Mouse (Mus musculus) left cerebral cortex, postnatal 14 days (tissue): ENCODE measurements around the gene Dpep3. TPM values are rescaled to one million over a fixed set of nuclear protein-coding genes. Genes with fewer than 3 reads are reported as not detected.
"Not testable (repeated sequence)": the region's sequence is repeated elsewhere in the genome, so short reads cannot be mapped to it uniquely, and the experiment has no call there.

Source experiments
- DNase-seq, 2 experiments: peaks; one replicate each; pipeline ENCODE4 v3.0.0; 2021 to 2022; ENCODE audit warnings: low spot score in 2 of 2, mixed read lengths in 1 of 2
- intact Hi-C: fragments of 180-260 bp; cut with DNase I; formaldehyde crosslinking; loops from one replicate; pipeline ENCODE4 v1.15.1; 2025
- total RNA-seq, 2 experiments: library from RNA; stranded (reverse); gene quantifications; 2 replicates each; pipeline ENCODE4 v1.2.3; 2021

The Dpep3 gene
- total RNA-seq, 2 experiments from 2014 or later: not detected

DNA sequence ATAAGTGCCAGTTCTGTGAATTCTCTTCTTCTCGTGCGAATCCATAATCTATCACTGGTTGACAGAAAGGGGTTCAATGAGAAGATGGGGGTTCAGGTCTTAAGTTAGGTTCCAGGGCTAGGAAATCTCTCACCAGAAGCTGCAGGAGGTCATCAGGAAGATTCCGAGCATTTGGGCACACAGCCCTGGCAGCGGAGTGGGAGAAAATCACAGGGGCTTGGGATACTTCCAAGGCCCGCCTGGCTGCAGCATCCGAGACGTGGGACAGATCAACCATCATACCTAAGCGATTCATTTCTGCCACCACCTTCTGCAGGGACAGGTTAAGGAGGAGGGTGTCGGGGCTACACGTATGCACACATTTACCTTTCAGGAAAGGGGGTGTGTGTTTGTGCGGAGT is 9.3 kb upstream of the Dpep3 start:
- DNase-seq: no peak
- intact Hi-C loops: no loop called here

DNA sequence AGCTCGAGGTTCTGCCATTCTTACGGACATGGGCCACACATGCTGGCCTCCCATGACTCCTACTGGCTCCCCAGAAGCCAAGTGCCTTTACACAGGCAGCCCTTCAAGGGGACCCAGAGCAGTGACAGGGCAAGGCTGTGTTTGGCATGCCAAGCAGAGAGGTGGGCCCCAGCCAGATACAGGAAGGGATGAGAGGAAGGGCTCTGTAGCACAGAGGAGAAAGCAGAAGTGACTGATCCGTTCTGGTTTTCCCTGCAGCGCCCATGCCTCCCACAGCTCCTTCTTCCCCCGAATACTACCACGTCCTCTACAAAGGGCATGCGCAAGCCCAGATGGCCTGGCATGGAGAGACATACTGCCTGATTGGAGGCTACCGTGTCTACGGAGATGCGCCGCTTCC is 4.2 kb upstream of the Dpep3 start:
- intact Hi-C loops, DNase-seq: not testable (repeated sequence)

DNA sequence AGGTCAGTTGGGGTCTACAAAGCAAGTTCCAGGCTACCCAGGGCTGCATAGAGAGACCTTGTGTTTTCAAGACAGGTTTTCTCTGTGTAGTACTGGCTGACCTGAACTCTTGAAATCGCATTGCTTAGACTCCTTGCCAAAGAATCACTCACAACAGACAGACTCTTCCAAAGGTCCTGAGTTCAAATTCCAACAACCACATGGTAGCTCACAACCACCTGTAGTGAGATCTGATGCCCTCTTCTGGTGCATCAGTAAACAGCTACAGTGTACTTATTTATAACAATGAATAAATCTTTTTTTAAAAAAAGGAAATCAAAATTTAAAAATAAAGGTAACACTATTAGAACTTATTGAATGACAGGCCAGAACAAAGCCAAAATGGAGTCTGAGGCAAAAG is 1.9 kb upstream of the Dpep3 start:
- intact Hi-C loops: no loop called here

DNA sequence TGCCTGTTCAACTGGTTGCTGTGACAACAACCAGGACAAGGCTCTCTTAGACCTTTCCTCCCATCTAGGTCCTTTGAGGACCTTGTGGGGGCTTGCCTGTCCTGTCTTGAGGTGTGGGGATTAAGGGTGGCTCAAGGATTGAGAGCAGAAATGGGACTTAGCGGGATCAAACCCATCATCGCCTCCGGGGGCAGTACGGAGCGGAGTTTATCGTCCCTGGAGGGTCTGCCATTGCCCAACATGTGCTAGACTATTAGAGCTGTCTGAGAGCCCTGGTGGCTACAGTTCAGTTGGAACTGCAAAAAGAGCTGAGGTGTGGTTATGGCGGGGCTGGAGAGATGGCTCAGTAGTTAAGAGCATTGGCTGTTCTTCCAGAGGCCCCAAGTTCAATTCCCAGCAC is 3.9 kb downstream of the Dpep3 start:
- intact Hi-C loops: no loop called here
- no peak for DNase-seq

More for the DNA sequence above, 1.9 kb upstream of the Dpep3 start:
- no peak for DNase-seq

DNA sequence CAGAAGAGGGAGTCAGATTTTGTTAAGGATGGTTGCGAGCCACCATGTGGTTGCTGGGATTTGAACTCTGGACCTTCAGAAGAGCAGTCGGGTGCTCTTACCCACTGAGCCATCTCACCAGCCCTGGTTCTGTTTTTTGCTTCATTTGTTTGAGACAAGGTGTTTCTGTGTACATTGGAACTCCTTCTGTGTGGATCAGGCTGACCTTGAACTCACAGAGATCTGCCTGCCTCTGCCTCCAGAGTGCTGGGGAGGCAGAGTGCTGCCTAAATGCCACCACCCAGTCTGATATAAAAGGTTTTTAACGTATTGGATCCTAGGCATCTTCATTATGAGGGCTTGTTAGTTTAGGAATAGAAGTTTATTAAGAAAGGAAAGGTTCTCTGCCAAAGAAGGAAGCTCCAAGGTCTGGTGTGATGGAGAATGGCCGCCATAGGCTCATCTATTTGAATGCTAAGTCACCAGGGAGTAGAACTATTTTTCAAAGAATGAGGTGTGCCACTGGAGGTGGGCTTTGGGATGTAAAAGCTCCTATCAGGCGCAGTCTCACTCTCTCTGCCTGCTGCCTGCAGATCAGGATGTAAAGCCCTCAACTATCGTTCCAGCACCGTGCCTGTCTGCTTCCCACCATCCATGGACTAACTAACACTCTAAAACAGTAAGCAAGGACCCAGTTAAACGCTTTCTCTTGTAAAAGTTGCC is 8.1 kb downstream of the Dpep3 start:
- intact Hi-C loops: no loop called here
- DNase-seq: no peak

DNA sequence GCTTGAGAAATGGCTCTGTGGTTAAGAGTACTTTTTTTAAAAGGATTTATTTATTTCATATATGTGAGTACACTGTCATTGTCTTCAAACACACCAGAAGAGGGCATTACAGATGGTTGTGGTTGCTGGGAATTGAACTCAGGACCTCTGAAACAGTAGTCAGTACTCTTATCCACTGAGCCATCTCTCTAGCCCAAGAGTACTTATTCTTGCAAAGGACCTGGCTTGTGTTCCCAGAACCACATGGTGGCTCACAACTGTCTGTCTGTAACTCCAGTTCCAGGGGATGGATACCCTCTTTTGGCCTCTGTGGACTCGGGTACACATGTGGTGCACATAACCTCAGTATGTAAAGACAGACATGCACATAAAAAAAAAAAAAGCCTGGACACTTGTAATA is 9.9 kb downstream of the Dpep3 start:
- intact Hi-C loops: no loop called here
- DNase-seq: no peak

DNA sequence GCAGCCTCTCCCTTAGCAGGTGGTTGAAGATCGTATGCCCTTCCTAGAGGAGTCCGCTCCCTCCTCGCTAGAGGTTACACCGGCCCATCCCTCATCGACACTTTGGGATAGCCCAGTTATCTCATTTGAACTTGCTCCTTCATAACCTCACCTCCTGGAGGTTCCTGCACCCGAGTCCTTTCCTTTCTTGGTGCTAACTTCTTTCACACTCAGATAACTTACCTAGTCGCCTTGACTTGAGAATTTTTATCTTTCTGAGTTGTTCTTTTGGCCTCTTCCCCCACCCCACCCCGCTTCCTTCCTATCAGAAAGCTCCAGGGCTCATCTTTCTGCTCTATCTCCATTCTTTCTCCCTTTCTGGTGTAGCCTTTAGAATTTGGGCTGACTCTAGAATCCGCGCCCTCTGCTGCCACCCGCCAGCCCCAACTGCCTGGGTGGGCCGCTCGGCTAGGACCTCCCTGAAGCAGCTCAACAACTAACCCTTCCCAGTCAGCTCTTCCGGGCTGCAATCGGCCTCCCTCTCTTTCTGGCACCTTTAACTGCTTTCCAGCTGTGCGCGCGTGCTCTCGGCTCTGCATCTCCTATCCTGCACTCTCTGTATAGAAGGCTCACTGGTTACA is 12.4 kb downstream of the Dpep3 start:
- DNase-seq: no peak
- intact Hi-C loops: no loop called here

DNA sequence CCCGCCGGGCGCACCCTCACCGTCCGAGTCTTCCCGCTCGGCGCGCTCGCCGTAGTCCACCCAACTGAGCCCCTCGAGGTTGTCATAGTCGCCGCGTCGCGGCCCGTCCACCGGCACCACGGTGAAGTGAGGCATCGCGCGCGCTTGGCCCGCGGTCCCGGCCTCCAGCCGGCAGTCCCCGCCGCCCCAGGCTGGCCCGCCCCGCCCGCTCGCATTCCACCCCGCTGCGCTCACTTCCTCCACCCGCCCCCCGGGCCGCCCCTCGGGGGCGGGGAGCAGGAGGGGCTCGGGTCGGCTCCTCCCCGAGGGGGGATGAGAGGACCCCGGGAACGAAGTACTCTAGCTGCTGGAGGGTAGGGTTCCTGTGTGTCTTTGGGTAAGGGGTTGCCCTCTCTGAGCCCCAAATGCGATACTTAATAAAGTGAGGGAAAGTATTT is 13.3 kb downstream of the Dpep3 start, which contains the start of gene Slc12a4:
Gene Slc12a4 (minus strand): TSS at position 193 of the 437 bp plus-strand sequence.
- peak in 1 of 2 experiments; percentile 27 for DNase-seq
- intact Hi-C loops: no loop called here

DNA sequence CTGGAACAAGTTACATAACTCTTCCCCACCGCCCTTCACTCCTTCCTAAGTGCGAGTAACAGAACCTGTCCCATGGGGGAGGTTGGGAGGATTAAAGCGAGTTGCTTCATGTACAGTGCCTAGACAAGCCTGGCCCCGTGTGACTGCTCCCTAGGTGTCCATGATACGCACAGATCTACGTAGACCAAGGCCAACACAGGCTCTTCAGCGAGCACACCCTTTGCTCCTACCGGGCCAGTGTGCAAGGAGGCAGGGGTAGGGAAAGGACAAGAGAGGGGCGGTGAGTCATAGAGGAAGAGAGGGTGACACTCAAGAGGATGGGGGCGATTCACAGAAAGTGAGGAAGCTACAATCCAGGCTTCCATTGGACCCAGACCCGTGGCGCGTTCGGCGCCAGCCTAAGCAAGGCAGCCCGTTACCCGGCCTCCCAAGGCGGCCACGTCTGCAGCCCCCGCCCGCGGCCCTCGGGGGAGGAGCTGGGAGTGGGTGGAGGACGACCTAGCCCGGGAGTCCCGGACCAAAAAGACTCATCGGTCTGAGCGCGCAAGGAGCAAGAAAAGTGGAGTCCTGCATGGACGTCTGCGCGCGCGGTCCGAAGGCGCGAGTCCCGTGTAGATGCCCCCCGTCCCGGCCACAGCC is 13.8 kb downstream of the Dpep3 start:
- intact Hi-C loops: no loop called here
- DNase-seq: no peak

DNA sequence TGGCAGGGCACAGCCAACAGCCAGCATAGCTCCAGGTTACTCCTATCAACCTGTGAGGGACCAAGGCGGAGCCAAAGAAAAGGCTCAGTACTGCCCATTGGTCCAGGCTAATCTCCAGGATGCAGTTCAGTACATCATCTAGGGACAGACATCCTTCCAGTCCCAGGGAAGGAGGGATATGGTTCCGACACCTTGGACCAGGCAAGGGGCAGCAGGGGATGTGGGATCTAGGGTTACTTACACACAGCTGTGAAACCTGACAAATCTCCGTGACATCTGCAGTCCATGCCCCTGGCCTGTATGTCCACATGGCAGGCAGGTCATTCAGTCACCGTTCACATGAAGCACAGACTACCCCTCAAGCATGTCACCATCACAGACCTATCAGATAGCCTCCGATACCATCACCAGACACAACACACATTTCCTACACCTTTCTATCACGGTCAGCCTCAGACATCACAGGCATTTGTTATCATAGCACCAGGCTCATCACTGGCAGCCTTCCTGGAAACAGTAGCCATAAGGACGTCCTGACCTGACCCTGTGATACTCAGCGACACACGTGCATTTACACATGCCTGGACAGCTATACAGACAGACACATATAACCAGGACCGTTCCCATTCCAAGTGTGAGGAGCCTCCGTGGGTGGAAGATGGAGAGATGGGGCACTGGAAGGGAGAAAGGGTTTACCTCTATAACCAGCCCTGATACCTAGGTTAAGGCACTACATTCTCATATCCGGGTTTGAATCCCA is 14.5 kb downstream of the Dpep3 start:
- intact Hi-C loops: no loop called here

DNA sequence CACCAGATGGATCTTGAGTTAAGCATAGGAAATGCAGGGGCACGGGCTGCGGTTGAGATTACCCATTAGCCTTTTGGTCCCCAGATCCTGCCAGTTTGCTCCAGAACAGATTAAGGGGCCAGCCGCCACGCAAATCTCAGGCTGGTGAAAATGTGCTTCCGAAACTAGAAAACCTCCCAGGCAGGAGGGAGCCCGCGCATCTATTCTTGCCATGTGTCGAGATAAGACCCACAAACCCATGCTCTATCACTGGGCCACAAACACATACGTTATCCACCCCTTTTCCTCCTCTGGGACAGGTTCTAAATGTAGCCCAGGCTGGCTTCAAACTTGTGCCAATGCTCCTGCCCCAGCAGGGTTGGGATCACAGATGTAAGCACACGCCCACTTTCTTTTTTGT is 17.7 kb downstream of the Dpep3 start:
- intact Hi-C loops: no loop called here
- DNase-seq: no peak

More for the DNA sequence above, 14.5 kb downstream of the Dpep3 start:
- DNase-seq: no peak

DNA sequence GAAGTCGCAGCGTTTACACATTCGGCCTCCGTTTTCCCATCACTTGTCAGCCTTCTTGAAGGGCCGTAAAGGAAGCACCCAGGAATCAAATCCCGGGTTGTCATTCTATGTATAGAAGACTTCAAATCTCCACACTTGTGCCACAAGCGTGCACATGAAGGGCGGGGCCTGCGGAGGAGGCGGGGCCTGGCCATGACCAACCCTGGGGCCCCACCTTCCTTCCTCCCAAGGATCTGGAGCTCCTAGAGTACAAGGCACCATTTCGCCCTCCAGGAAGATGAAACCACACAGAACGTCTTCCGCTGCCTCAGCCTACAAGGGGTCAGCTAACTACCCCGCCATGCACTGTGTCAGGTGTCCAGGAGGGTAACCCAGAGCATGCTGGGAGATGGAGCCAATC is 18.1 kb downstream of the Dpep3 start:
- intact Hi-C loops: no loop called here
- DNase-seq: no peak

DNA sequence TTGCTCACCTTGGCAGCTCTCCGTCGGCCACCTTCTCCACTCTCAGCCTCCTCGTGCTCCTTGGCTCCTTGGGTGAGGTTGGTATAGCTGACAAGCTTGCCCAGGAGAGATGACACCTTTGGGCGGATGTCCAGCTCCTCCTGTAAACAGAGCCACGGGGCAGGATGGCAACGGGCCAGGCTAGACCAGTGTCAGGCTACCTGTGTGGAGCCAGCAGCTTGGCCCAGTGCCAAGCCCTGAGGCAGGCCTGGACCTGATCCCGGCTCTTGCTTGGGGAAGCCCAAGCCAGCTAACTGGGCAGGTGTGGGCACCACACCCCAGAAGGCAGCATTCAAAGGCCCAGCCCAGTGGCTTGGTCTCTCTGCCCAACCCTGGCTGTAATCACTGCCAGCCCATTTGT is 19.9 kb downstream of the Dpep3 start:
- no peak for DNase-seq
- intact Hi-C loops: no loop called here

DNA sequence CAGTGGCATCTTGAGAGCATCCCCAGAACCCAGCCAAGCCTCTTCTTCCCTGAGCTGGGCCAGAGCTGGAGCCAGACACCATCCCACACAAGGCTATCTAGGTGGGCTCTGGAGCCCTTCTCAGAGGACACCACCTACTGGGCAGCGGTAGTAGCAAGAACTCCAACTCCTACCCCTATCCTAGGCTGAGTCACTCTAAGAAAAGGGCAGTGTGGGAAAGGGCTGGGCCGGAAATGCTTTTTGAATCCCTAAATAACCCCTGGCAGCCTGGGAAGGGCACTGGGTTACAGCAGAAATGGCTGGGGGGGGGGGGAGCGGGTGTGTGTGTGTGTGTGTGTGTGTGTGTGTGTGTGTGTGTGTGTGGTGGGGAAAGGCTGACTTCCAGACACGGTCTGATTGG is 21.4 kb downstream of the Dpep3 start:
- intact Hi-C loops: no loop called here
- DNase-seq: no peak

DNA sequence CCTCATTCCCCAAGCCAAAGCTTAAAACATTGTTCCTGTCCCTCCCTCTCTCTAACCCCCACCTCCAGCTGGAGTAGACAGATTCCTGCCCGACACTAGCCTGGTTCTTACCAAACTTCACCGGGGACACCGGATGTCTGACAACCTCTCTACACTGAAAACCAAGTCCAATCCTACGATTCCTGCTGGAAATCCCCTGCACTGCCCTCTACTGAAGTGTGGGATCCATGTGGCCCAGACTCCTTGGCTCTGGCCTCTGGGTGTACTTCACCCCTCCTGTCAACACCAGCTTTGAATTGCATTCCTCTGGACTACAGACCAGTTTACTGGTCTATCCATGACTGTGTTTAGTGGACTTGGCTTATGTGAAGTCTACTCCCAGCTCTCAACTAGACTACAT is 22.7 kb downstream of the Dpep3 start:
- intact Hi-C loops: no loop called here

DNA sequence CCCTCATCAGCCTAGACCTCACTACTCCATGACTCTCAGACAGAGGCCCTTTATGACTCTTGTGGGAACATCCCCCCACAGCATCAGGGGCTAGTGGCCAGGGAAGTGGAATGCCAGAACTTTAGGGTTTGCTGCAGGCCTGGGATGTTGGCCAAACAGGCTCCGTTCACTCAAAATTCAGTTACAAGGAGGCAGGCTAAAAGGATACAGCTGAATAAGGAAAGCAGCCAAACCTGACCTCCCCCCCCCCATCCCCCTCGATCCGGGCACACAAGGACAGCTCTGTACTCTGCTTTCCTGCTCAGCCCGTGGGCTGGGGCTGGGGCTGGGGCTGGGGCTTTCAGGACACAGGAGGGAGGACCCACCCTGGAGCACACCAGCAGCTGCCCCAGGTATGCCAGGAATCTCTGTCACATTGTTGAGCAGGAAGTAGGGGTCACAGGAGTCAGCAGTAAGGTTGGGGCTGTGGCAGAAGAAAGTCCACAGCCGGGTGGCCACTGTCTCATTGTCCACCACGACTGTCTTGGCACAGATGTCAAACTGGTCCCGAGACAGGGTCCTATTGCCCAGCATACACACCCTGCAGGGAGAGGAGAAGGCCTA is 28.1 kb downstream of the Dpep3 start:
- intact Hi-C loops: no loop called here
- DNase-seq: peak; percentile 50 to 57

More for the DNA sequence above, 22.7 kb downstream of the Dpep3 start:
- no peak for DNase-seq

DNA sequence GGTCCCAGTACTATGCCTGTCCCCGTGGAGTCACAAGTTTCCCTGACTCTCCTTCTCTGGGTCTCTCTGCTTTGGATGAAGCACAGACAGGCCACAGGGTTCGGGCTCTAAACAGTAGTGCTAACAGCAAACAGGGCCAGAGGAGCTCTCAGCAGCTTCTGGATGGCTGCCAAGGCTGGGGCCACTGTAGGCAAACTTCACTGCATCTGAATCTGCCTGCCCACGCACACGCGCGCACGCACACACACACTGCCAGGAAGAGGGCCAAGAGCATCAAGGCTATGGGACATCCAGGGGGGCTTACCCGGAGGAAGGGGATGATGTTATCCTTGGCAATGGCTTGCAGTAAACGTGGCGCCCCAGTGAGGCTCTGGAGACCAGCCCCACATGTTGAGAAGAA is 29.9 kb downstream of the Dpep3 start:
- intact Hi-C loops: no loop called here
- peak; percentile 73 to 80 for DNase-seq

DNA sequence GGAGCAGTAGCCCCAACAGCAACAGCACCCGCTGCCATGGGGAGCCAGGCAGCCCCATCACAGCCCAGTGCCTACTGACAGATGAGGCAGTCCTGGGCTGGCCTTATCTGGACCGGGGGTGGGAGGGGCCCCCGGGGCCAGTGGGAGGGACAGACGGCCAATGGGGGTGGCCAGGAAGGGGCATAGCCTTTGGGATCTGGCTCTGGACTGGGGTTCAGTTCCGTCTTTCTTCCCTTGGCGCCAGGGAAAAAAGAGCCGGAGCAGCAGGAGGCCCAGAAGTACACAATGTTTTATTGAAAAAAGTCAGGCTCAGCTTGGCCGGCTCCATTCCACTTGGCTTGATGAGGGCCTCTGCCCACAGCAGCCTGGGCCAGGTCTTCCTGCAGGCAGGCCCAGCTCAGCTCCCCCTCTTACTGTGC is 35.9 kb downstream of the Dpep3 start, which contains the start of gene Lcat:
Gene Lcat (minus strand): TSS at position 62 of the 419 bp plus-strand sequence.
- no peak for DNase-seq
- intact Hi-C loops: no loop called here

DNA sequence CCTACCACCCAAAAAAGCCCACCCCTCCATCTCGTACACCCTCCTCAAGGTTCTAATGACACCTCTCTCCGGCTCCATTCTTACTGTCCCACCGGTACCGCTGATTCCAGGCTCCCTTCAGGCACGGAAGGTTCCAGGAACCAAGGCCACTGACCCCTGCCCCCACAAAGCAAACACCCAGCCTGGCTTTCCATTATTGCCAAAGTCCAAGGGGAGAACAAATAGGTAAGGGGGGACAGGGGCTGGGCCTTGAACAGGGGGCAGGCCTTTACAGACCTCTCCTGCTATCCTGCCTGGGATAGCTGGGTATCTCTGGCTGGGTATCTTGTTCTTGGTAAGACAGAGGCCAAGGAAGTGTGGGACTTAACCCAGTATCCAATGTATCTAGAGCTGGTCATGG is 36.7 kb downstream of the Dpep3 start:
- intact Hi-C loops: no loop called here
- DNase-seq: no peak

DNA sequence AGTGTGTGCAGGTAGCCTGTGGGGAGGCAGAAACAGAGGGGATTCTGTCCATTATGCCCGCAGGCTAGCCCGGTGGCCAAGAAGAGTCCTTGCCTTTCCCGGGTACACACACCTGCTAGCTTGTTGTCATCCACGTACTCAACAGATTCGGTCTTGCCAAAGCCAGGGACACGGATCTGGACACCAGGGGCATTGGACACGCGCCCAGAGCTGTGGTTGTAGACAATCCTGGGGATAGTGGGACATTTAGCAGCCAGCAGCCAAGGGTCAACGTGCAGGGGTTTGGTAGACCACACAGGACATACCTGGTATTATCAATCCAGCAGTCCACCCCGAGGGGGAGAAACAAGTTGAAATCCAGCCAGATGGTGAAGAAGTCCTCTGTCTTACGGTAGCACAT is 37.2 kb downstream of the Dpep3 start:
- no peak for DNase-seq
- intact Hi-C loops: no loop called here
